Mouse (Mus musculus): Measurements from ENCODE around the gene Sntb2. TPM values are rescaled to one million over a fixed set of nuclear protein-coding genes. Genes with fewer than 3 reads are reported as not detected.

The Sntb2 gene
- total and polyA plus RNA-seq, 3 experiments = 0.86 to 2.3 (median 1.3) TPM

DNA sequence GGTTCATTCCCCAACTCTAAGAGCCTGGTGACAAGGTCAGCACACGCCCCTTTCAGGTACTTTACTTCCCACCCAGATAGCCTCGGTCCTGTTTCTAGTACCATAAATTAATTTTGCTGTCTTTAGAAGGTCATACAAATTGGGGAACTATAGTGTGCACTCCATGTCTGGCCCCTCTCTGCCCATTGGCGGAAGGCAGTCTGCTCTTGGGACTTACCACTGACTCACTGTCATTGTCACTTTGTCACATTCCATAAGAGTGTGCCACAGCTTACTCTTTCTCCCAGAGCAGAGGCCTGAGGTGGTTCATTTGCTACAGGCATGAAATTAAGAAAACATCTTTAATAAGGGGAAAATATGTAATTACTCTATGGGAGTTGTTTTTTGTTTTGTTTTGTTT, 22.7 kb downstream of the Sntb2 start:
- Histone ChIP-seq H3K4me1 (ENCODE audit: control insufficient read depth in 1 of 2, insufficient read depth in 2 of 2) (no peaks in the 10 kb centered on the region), H3K9me3 (replicated peaks; ENCODE audit: low read length) (no peaks in the 10 kb centered on the region), H3K27me3 (replicated peaks) (no peaks in the 10 kb centered on the region), H3K27ac (ENCODE audit: insufficient read depth, low read depth) (no peak overlapping the region), H3K79me2 (replicated peaks; ENCODE audit: control insufficient read depth, extremely low read depth, insufficient read depth, poor library complexity, severe bottlenecking) (no peaks in the 10 kb centered on the region), H3K4me2 (ENCODE audit: insufficient read depth, low read depth, poor library complexity, severe bottlenecking) (no peak overlapping the region), H3K36me3 (replicated peaks in 1 of 2; ENCODE audit: control insufficient read depth in 1 of 2, insufficient read depth in 1 of 2, low read length in 1 of 2) (no peaks in the 10 kb centered on the region), H3K9ac (ENCODE audit: insufficient read depth, low read depth) (no peak overlapping the region), H3K4me3 (replicated peaks in 1 of 3; ENCODE audit: low read depth in 2 of 3, low read length in 2 of 3, poor library complexity in 1 of 3) (no peak overlapping the region)
- no peak for TF ChIP-seq KAT2A (IDR thresholded peaks at IDR 0.05; ENCODE audit: insufficient replicate concordance, low read length)
- no peak for TF ChIP-seq JUND (conservative IDR thresholded peaks at IDR 0.05; ENCODE audit: low read depth, low read length)
- TF ChIP-seq MXI1 (IDR thresholded peaks at IDR 0.05; ENCODE audit: low read depth, low read length) = no peak
- TF ChIP-seq IRF4 (IDR thresholded peaks at IDR 0.05; ENCODE audit: low read depth, low read length) = no peak
- no peak for TF ChIP-seq MAX (IDR thresholded peaks at IDR 0.05; ENCODE audit: low read length)
- TF ChIP-seq CTCF (conservative IDR thresholded peaks at IDR 0.05 in 1 of 2, IDR thresholded peaks at IDR 0.05 in 1 of 2; ENCODE audit: low read depth in 2 of 2, low read length in 2 of 2) = no peak
- TF ChIP-seq E2F4 (IDR thresholded peaks at IDR 0.05; ENCODE audit: insufficient replicate concordance, low read depth, low read length) = no peak
- TF ChIP-seq JUN (IDR thresholded peaks at IDR 0.05; ENCODE audit: insufficient read depth, low read depth, low read length) = no peak
- no peak for TF ChIP-seq HCFC1 (IDR thresholded peaks at IDR 0.05; ENCODE audit: low read depth, low read length)
- TF ChIP-seq ZNF384 (IDR thresholded peaks at IDR 0.05; ENCODE audit: low read depth, low read length) = no peak
- TF ChIP-seq MAZ (IDR thresholded peaks at IDR 0.05; ENCODE audit: low read depth, low read length) = no peak
- TF ChIP-seq ETS1 (conservative IDR thresholded peaks at IDR 0.05; ENCODE audit: low read depth, low read length) = no peak
- no peak for TF ChIP-seq NRF1 (IDR thresholded peaks at IDR 0.05; ENCODE audit: low read depth, low read length)
- TF ChIP-seq POLR2AphosphoS2 (IDR thresholded peaks at IDR 0.05; ENCODE audit: low read depth, low read length) = no peak
- in situ Hi-C loops (cut with MboI; ENCODE audit: low pct_ligation_motif_present, low pct_unique_long_range_greater_than_20kb, low sequenced_read_pairs) (no loop called here), dilution Hi-C loops (cut with MboI; ENCODE audit: extremely low pct_ligation_motif_present, extremely low pct_unique_long_range_greater_than_20kb, low sequenced_read_pairs) (no loop called here)
- no peak for DNase-seq (ENCODE audit: extremely low read depth)

DNA sequence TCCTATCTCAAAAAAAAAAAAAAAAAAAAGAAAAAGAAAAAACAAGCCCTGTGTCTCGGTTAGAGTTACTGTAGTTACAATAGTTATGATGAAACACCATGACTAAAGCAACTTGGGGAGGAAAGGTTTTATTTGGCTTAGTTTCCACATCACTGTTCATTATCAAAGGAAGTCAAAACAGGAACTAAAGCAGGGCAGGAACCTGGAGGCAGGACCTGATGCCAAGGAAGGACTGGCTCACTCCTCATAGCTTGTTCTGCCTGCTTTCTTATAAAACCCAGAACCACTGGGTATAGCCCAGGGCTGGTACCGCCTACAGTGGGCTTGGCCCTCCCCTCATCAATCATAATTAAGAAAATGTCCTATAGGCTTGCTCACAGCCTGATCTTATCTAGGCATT, 24.1 kb downstream of the Sntb2 start:
- no peak overlapping the region for H3K4me3 ChIP-seq (replicated peaks in 1 of 3; ENCODE audit: low read depth in 2 of 3, low read length in 2 of 3, poor library complexity in 1 of 3)
- no peaks in the 10 kb centered on the region for H3K79me2 ChIP-seq (replicated peaks; ENCODE audit: control insufficient read depth, extremely low read depth, insufficient read depth, poor library complexity, severe bottlenecking)
- TF ChIP-seq CHD2 (IDR thresholded peaks at IDR 0.05; ENCODE audit: low read length) (no peak), JUN (IDR thresholded peaks at IDR 0.05; ENCODE audit: insufficient read depth, low read depth, low read length) (no peak), MAX (IDR thresholded peaks at IDR 0.05; ENCODE audit: low read length) (no peak), GABPA (IDR thresholded peaks at IDR 0.05; ENCODE audit: insufficient replicate concordance, low read depth, low read length) (no peak), NRF1 (IDR thresholded peaks at IDR 0.05; ENCODE audit: low read depth, low read length) (no peak), PAX5 (IDR thresholded peaks at IDR 0.05; ENCODE audit: low read length) (no peak), MAZ (IDR thresholded peaks at IDR 0.05; ENCODE audit: low read depth, low read length) (no peak), TBP (conservative IDR thresholded peaks at IDR 0.05; ENCODE audit: low read depth, low read length) (no peak), MEF2A (IDR thresholded peaks at IDR 0.05; ENCODE audit: borderline replicate concordance, low read depth, low read length) (no peak), RCOR1 (conservative IDR thresholded peaks at IDR 0.05; ENCODE audit: low read depth, low read length) (no peak), ZKSCAN1 (IDR thresholded peaks at IDR 0.05; ENCODE audit: borderline replicate concordance, low read depth, low read length) (no peak), POLR2AphosphoS2 (IDR thresholded peaks at IDR 0.05; ENCODE audit: low read depth, low read length) (no peak), MXI1 (IDR thresholded peaks at IDR 0.05; ENCODE audit: low read depth, low read length) (no peak), ZNF384 (IDR thresholded peaks at IDR 0.05; ENCODE audit: low read depth, low read length) (no peak), ELF1 (IDR thresholded peaks at IDR 0.05; ENCODE audit: low read depth, low read length) (no peak), SMC3 (IDR thresholded peaks at IDR 0.05; ENCODE audit: low read depth, low read length) (no peak), SIN3A (IDR thresholded peaks at IDR 0.05; ENCODE audit: low read length) (no peak)
- H3K27me3 ChIP-seq (replicated peaks) = no peaks in the 10 kb centered on the region
- H3K36me3 ChIP-seq (replicated peaks in 1 of 2; ENCODE audit: control insufficient read depth in 1 of 2, insufficient read depth in 1 of 2, low read length in 1 of 2) = no peaks in the 10 kb centered on the region
- no peak overlapping the region for H3K9ac ChIP-seq (ENCODE audit: insufficient read depth, low read depth)
- dilution Hi-C loops (cut with MboI; ENCODE audit: extremely low pct_ligation_motif_present, extremely low pct_unique_long_range_greater_than_20kb, low sequenced_read_pairs) = no loop called here
- in situ Hi-C loops (cut with MboI; ENCODE audit: low pct_ligation_motif_present, low pct_unique_long_range_greater_than_20kb, low sequenced_read_pairs) = no loop called here
- DNase-seq (ENCODE audit: extremely low read depth) = no peak
- H3K4me2 ChIP-seq (ENCODE audit: insufficient read depth, low read depth, poor library complexity, severe bottlenecking) = no peak overlapping the region
- no peaks in the 10 kb centered on the region for H3K9me3 ChIP-seq (replicated peaks; ENCODE audit: low read length)
- H3K27ac ChIP-seq (ENCODE audit: insufficient read depth, low read depth) = no peak overlapping the region
- peaks cover 2 to 4% of the 10 kb centered on the region in 2 experiments; a peak in 1 of 4 replicates for H3K4me1 ChIP-seq (ENCODE audit: control insufficient read depth in 1 of 2, insufficient read depth in 2 of 2)

All from CH12.LX (cell line).